Mouse (Mus musculus): ENCODE results near the gene Timm8b. TPM values are rescaled to one million over a fixed set of nuclear protein-coding genes. Genes with fewer than 3 reads are reported as not detected.
"Not testable (repeated sequence)": the region's sequence is repeated elsewhere in the genome, so short reads cannot be mapped to it uniquely, and the experiment has no call there.

Gene Timm8b
- polyA plus RNA-seq, 1 experiment: 414 TPM

GRCm38 (mm10) chr9:50601536-50601935, 2.2 kb upstream of the Timm8b start:
- DNase-seq (ENCODE audit: extremely low spot score in 1 of 2, low spot score in 1 of 2): no peak

GRCm38 (mm10) chr9:50602055-50602845, 1.5 kb upstream of the Timm8b start:
- DNase-seq (ENCODE audit: extremely low spot score in 1 of 2, low spot score in 1 of 2): no peak

DNA sequence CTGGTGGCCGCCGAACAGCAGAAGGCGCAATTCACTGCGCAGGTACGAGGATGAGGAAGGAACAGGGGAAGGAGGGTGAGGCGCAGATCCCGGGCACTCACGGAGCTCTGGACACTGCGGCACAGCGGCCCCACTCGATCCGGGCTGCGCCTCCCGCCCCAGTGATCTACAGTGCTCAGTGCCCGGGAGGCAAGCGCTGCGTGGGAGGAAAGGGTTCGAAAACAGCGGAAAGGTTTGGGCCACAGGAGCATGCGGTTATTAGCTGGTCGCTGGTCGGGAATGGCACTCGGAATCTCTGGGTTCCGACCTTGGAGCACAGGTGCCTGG, 251 bp downstream of the Timm8b start:
- DNase-seq (ENCODE audit: extremely low spot score in 1 of 2, low spot score in 1 of 2): no peak

DNA sequence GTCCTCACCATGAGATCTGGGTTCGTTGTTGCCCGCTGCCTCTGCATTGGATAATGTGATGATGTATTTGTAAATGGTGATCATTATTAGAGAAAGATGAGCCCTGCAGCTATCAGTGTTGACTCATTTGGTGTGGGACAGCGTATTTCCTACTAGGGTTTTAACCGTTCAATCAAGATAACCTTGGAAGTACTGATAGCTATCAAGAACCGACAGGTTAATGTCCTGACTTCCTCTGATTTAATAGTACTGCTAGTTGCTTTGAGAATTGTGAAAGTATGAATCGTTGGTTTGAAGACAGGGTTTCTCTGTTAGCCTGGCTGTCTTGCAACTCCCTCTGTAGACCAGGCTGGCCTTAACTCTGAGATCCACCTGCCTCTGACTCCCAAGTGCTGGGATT, 628 bp downstream of the Timm8b start:
- no peak for DNase-seq (ENCODE audit: extremely low spot score in 1 of 2, low spot score in 1 of 2)

DNA sequence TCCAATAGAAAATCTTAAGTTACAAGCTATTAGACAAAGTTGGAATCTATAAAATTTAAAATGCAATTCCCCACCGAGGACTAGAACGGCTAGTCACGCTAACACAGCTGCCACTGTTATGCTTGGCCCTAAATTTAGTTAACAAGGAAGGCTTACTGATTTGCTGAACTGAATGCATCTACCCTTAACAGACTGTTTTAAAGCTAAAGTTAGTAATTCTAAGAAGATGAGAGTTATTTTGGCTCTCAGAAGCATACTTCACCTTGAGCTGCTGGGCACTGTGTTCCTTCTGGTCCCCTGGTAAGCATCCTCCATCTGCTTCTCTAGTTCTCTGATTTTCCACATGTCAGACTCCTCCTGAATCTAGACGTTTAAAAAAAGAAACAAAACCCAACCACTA, 8.4 kb downstream of the Timm8b start:
- DNase-seq (ENCODE audit: extremely low spot score in 1 of 2, low spot score in 1 of 2): peak; percentile 36 to 50

- no peak for DNase-seq (ENCODE audit: extremely low spot score in 1 of 2, low spot score in 1 of 2)
These were observed 12.5 kb downstream of the Timm8b start for GRCm38 (mm10) chr9:50616161-50616560.

GRCm38 (mm10) chr9:50616766-50617603, 13.3 kb downstream of the Timm8b start, which contains the start of the genes Pih1d2 and Nkapd1:
Pih1d2 (plus strand) TSS chr9:50617321.
Nkapd1 (minus strand) TSS chr9:50617464.
- DNase-seq (ENCODE audit: extremely low spot score in 1 of 2, low spot score in 1 of 2): peak; percentile 82 to 94

DNA sequence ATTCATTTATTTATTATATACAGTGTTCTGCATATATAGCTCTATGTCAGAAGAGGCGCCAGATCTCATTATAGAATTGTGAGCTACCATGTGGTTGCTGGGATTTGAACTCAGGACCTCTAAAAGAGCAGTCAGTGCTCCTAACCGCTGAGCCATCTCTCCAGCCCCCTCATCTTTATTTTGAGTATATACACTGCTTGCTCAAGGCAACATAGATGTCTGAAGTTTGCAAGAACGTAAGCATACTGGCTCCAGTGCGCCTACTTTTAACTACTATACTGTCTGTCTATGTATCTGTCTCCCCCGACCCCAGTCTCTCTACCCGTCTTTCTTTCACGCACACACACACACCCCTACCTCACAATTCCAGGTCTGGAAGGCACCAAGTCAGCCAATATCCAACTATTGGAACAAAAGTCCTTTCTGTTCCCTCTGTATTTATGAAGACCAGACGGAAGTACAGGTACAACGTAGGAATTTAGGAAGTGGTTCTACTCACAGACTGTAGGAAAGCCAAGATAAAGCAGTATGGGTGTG, 14.2 kb downstream of the Timm8b start:
- DNase-seq (ENCODE audit: extremely low spot score in 1 of 2, low spot score in 1 of 2): no peak

DNA sequence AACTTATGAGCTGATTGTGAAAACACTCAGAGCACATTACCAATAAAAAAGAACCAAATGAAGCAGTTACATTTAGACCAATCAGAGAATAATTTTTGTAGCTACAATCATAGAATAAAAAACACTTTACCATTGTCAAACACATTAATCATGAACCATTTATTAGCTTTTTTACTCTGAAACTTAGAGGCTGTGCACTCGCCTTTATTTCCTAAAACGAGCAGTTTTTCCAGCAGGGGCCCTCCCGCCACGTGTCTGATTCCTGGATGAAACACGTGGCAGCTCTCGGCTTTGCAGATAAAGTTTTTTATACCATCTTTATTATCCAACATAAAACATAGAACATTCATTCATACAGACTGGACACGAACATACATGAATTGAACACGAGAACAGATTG, 27.2 kb downstream of the Timm8b start:
- not testable (repeated sequence) for DNase-seq (ENCODE audit: extremely low spot score in 1 of 2, low spot score in 1 of 2)

DNA sequence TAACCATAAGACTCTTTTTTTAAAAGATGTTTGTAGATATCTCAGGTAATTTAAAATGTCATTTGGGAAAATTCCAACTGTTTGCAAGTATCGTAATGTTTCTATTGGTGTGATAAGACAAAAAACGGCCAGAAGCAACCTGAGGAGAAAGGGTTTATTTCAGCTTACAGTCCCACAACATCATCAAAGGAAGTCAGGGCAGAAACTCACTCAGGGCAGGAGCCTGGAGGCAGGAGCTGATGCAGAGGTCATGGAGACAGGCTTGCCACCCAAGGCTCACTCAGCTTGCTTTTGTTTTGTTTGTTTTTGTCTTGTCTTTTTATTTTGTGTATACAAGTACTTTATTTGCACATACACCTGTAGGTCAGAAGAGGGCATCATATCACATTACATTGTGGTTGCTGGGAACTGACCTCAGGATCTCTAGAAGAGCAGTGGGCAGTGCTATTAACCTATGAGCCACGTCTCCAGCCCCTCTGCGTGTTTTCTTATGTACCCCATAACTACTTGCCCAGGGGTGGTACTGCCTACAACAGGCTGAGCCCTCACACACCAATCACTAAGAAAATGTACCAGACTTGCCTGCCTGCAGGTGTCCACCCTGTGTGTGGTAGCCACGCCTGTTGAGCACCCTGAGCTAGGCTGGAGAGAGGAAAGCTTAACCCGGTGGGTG, 28.4 kb downstream of the Timm8b start:
- DNase-seq (ENCODE audit: extremely low spot score in 1 of 2, low spot score in 1 of 2): no peak

DNA sequence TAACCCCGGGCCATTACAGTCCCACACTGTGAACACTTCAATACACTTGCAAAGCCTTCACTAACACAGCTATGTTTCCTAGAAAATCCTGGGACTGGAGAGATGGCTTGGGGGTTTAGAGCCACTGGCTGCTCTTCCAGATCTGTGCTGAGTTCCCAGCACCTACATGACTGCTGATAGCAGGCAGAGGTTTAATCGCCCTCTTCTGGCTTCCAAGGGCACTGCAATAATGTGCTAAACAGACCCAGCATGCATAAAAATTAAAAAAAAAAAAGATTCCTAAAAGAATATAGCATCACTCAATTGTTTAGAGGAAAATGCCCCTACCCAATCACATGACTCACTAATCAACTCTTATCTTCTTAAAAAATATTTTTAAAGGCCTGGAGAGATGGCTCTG, 29.3 kb downstream of the Timm8b start:
- DNase-seq (ENCODE audit: extremely low spot score in 1 of 2, low spot score in 1 of 2): no peak

DNA sequence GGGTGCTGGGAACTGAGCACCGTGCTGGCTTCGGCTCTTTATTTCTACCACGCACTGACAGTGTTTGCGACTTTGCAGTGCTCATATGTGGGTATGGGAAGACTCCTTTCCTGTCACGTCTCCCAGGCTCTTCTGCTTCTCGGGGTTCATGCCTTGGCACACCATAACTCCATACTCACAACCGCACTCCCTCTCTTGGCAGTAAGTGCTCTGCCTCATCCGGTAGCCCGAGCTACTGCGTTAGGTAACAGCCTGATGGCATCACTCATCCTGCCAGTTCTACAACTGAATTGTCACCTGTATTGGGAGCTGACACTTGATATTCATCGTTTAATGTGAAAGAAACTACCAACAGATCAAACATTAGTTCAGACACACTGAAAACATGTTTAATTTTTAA, 30.6 kb downstream of the Timm8b start:
- no peak for DNase-seq (ENCODE audit: extremely low spot score in 1 of 2, low spot score in 1 of 2)

DNA sequence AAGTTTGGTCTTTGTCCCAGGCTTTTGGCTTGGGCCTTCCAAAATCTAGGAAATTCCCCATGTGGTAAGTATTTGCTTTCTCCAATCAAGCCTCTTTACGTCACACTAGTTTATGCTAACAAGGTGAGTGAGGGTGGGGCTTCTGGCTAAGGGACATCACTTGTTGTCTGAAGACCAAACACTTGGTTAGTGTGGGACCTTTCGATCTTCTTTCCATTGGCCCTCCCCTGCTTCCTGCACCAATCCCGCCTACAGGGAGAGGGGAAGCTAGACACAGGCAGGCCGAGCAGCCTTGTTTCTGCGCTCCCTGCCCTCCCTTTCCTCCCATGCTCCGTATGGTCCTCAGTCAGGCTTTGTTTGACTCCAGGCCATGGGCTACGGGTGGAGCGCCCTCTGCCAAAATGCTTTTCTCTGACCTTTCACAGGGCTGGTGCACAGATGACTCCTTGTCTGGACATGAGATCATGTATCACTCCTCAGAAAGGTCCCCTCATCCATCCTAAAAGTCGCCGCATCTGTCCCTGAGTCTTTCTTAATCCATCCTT, 43.2 kb downstream of the Timm8b start:
- no peak for DNase-seq (ENCODE audit: extremely low spot score in 1 of 2, low spot score in 1 of 2)

GRCm38 (mm10) chr9:50650503-50650902, 46.8 kb downstream of the Timm8b start:
- no peak for DNase-seq (ENCODE audit: extremely low spot score in 1 of 2, low spot score in 1 of 2)

Other genes starting within 250 kb of the Timm8b start
- 0.58 and 0.90 TPM in 2 replicates for gene Plet1, start 109.4 kb upstream of the Timm8b start, polyA plus RNA-seq (2012; rRNA removed)
- gene Pts, start 75.2 kb upstream of the Timm8b start, polyA plus RNA-seq (2012; rRNA removed): 73.9 and 76.7 TPM in 2 replicates
- gene Il18, start 49.1 kb upstream of the Timm8b start, polyA plus RNA-seq (2012; rRNA removed): 55.8 and 70.2 TPM in 2 replicates
- gene Bco2, start 48.7 kb upstream of the Timm8b start, polyA plus RNA-seq (2012; rRNA removed): 4.0 and 4.3 TPM in 2 replicates
- not detected in 2 replicates for gene Tex12, start 42.6 kb upstream of the Timm8b start, polyA plus RNA-seq (2012; rRNA removed)
- gene Sdhd, start 98 bp upstream of the Timm8b start, polyA plus RNA-seq (2012; rRNA removed): 150 and 156 TPM in 2 replicates
- 3.6 and 5.3 TPM in 2 replicates for gene Pih1d2, start 13.4 kb downstream of the Timm8b start, polyA plus RNA-seq (2012; rRNA removed)
- 14.0 and 15.0 TPM in 2 replicates for gene Nkapd1, start 13.6 kb downstream of the Timm8b start, polyA plus RNA-seq (2012; rRNA removed)
- 39.1 and 54.1 TPM in 2 replicates for gene Dlat, start 55.9 kb downstream of the Timm8b start, polyA plus RNA-seq (2012; rRNA removed)
- 35.7 and 41.8 TPM in 2 replicates for gene Dixdc1, start 135.6 kb downstream of the Timm8b start, polyA plus RNA-seq (2012; rRNA removed)
- gene 2310030G06Rik, start 142.6 kb downstream of the Timm8b start, polyA plus RNA-seq (2012; rRNA removed): 3.3 and 3.8 TPM in 2 replicates
- 141 and 186 TPM in 2 replicates for gene Cryab, start 147.4 kb downstream of the Timm8b start, polyA plus RNA-seq (2012; rRNA removed)
- 2.2 and 2.6 TPM in 2 replicates for gene Hspb2, start 148.4 kb downstream of the Timm8b start, polyA plus RNA-seq (2012; rRNA removed)
- gene Fdxacb1, start 164.3 kb downstream of the Timm8b start, polyA plus RNA-seq (2012; rRNA removed): 5.5 and 6.2 TPM in 2 replicates
- 22.5 and 23.5 TPM in 2 replicates for gene Alg9, start 171.1 kb downstream of the Timm8b start, polyA plus RNA-seq (2012; rRNA removed)
- 80.4 and 90.8 TPM in 2 replicates for gene 1110032A03Rik, start 171.6 kb downstream of the Timm8b start, polyA plus RNA-seq (2012; rRNA removed)
- 14.0 and 16.8 TPM in 2 replicates for gene Ppp2r1b, start 241.4 kb downstream of the Timm8b start, polyA plus RNA-seq (2012; rRNA removed)

All from frontal cortex, adult 2 months (tissue).